Mouse (Mus musculus): ENCODE measurements at regions not wholly inside any gene's neighbourhood (a gene's known extent, or its start where the extent isn't known, plus 50 kb on each side); places are given as distances from the start of the nearest gene placed in this dataset.

DNA sequence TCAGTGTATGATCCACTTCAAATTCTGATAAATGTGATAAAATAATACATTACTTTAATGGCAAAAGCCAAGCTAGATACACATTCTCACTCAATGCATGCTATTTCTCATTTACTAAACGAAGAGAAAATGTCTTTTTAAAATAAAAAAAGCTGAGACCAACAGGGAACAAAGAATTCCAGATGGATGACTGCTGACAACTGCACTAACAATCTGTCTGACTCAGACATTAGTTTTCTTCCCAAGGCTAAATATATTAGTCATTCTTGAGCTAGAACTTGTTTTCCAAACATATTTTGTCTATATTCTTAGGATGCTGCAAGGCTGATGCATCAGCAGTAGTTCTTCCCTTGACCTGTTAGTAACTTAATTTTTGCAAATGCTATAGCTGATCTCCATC lies 1008.2 kb downstream of the Sis start:
- peak in 1 of 2 experiments; percentile 5 for DNase-seq (ENCODE audit: low spot score in 2 of 2)

GRCm38 (mm10) chr3:71919865-71920264 lies 1047.8 kb downstream of the Sis start:
- no peak for DNase-seq (ENCODE audit: low spot score in 2 of 2)

DNA sequence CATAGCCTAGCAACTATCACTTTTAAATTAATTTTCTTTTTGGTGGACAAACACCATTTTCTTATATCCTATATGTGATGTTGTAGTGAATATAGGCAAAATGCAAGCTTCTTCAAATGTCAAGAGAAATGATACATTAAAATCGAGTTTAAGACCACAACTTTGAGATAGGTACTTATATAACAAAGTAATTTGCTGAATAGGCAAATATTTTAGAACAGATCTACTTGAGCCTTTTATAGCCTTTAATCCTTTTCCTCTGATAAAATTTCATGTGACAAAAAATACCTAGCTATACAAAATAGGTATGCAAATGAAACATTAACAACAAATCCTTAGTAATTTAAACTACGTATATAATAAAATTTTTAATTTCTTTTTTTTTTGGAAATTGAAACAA lies 1053.9 kb downstream of the Sis start:
- no peak for DNase-seq (ENCODE audit: low spot score in 2 of 2)

DNA sequence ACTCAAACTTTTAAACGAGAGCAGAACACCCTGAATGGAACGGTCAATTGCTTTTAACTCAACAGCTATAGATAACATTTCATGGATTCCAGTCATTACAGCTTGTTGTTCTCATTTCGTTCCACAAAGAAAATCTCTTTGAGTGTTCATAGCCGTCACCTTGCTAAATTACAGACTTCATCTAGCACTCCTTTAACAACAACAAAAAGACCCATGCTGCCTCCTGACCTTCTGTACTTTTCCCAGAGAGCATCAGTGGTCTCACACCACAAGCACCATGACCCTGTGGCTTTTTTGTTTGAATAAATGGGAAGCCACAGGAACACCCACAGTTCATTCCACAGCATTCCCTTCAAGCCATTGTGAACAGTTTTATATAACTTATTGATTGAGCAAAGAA lies 1058.4 kb downstream of the Sis start:
- no peak for DNase-seq (ENCODE audit: low spot score in 2 of 2)

DNA sequence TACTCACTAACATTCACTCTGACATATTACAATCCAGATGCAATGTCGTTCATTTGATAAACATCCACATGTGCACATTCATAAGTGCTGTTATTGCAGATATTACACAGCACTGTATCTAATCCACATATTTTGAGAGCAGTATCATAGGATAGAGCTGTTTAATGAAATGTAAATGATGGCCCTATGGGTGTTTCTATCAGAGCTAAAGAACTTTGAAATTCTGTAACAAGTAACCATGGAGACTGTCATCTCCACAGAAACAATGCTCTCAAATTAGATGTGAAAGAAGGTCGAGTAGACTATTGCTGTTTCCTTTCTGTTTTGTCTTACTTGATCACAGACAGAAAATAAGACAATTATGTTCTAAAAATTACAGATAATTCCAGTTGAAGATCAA lies 1103.0 kb downstream of the Sis start:
- no peak for DNase-seq (ENCODE audit: low spot score in 2 of 2)

DNA sequence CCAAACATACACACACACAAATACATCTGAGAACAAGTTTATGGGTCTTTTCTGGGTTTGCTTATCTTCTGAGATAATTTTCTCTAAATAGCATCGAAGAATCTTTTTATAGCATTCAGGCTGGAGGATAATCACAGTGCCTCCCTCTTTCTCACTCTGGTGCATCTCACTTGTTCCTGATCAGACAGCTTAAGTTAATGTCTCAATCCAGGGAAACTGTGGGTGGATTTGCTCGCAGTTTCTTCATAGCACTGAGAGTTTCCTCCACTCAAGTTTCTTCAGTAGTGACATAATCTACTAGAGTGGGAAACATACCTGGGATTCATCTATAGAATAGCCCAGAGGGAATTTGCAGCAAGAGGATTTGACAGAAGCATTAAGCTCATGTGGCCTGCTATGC lies 1131.6 kb downstream of the Sis start:
- DNase-seq (ENCODE audit: low spot score in 2 of 2), result peak in 1 of 2 experiments; percentile 20

All from frontal cortex, postnatal 36 days (tissue).